Mouse (Mus musculus) cerebellum, postnatal 14 days (tissue): ENCODE results near the gene Stk11.
A peak's percentile ranks its signal among the peaks of the same experiment; 100 is the strongest.

Source experiments
- DNase-seq, 2 experiments: peaks; one replicate each; pipeline ENCODE4 v3.0.0; 2021; ENCODE audit warnings: mixed read lengths in 2 of 2

Stk11 gene

GRCm38 (mm10) chr10:80144864-80145838 lies 29.5 kb downstream of the Stk11 start:
- peak; percentile 86 to 92 for DNase-seq

- DNase-seq, result peak; percentile 54 to 69
Measured at GRCm38 (mm10) chr10:80145896-80146295, 30.3 kb downstream of the Stk11 start.

DNA sequence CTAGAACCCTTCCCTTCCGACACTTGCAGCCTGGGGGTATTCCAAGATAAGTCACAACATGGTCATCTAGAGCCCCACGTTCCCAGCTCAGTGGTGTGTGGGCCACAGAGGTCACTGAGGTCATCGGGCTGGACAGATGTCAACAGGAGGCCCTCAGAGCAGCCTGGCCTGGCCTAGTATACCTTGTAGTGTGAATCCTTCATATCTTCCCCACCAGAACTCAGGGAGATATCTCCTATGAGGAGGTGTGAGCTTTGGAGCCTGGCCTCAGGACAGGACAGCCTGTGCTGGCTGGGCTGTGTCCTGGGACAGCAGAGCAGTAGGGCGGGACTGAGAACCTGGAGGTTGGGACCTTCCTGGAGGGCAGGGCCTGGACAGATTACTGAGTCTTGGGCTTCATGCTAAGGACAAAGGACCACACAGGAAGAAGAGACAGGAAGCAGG lies 31.0 kb downstream of the Stk11 start:
- DNase-seq, result peak in 1 of 2 experiments; percentile 33

- peak in 1 of 2 experiments; percentile 36 for DNase-seq
Measured at GRCm38 (mm10) chr10:80147146-80147718, 31.6 kb downstream of the Stk11 start.

DNA sequence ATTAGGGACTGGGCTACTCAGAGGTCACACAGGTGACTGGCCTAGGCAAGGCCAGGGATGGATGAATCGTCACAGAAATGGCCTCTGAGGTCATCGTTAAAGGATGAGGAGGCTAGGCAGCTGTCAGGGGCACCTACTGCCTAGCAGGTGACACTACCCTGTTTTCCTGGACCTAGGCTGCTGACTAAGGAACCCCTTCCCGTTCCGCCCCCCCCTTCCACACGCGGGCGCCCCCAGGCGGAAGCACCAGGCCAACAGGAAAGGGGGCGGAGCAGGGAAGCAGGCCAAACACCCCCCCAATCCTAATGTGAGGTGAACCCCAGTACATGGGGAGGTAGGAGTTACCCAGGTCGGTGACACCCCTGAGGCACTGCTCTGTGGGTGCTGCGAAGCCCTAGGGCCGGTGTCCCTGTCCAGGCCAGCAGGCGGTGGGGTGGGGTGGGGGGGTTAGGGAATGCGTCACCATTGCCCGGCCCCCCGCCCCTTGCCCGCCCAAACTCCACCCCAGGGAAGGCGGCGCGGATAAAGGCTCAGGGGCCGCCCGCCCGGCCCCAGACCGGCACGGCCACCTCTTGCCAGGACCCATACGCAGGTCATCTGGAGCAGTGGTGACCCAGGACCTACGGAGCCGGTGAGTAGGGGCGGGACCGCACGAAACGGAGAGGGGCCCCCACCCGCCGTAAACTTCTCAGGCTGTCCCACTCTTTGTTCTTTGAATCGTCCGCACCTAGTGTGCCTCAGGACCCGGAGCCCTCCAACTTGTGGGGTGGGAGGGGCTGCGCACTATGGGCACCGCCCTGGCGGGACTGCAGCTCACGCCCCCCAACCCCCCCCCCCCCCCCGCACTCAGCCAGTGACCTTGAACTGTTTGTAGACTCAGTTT lies 32.4 kb downstream of the Stk11 start, which contains the start of gene Midn:
Gene Midn (plus strand): TSS at position 554 of the 883 bp plus-strand sequence.
- peak; percentile 75 to 84 for DNase-seq

DNA sequence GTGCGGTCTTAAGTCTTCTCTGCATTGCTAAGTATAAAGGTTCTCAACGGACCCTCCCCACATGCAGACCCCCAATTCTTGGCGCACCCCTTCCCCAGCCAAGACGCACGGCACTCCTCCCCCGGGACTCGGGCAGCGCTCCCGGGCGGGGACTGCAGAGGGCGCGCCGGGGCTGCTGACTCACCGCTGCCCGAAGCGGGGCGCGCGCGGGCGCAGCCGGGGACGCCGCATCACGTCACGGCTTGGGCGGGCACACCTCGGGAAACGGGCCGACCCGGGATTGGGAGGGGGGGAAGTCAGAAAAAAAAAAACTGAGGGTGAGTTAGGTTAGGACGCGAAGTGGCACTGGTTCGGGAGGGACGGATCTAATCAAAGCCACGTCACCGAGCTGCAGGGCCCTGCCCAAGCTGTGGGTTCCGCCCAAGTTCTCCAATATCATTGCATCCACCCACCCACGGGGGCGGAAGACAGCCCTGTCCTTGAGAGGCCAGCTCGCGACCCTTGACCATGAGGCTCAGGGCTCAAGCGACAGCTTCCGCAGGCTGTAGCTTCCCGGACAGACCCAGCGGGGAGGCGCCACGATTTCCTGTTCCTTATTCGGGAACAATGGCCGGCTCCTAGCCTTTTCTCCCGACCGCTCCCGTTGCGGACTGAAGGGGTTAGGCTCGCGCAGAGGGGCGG lies 33.1 kb downstream of the Stk11 start:
- DNase-seq, result peak; percentile 95 to 97

DNA sequence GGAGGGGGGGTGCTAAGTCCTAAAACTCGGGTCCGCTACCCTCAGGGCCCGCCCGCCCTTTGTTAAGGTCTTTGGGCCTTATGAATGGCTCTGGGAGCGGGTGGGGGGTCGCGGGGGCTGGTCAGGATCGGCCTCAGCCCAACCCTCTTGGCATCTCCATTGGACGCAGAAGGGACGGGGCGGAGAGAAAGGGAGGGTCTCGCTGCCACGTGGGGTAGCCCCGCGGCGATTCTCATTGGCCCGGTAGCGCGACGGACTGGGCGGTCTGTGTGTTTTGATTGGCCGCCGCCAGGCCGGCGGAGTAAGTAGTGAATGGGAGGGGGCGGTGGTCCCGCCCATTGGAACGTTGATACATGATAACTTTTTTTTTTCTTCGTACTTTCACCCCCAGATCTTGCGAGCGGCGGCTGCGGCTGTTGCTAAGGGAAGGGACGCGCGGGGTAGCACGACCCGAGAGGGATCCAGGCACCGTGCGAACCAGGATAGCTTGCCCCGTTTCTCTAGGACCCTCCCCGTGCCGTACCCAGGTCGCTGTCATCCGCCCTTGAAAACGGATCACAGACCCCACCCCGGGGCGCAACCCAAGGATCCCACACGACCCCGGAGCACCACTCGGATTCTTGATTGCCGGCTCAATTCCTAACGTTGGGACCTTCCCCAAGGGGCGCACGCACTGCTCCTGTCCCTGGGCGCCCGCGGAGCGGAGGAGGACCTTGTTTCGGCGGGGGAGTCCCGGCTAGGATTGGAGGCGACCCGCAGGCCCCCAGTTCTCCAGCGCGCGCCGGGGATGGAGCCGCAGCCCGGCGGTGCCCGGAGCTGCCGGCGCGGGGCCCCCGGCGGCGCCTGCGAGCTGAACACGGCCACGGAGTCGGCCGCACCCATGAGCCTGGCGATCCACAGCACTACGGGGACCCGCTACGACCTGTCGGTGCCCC lies 34.0 kb downstream of the Stk11 start:
- DNase-seq, result peak; percentile 98 to 99

DNA sequence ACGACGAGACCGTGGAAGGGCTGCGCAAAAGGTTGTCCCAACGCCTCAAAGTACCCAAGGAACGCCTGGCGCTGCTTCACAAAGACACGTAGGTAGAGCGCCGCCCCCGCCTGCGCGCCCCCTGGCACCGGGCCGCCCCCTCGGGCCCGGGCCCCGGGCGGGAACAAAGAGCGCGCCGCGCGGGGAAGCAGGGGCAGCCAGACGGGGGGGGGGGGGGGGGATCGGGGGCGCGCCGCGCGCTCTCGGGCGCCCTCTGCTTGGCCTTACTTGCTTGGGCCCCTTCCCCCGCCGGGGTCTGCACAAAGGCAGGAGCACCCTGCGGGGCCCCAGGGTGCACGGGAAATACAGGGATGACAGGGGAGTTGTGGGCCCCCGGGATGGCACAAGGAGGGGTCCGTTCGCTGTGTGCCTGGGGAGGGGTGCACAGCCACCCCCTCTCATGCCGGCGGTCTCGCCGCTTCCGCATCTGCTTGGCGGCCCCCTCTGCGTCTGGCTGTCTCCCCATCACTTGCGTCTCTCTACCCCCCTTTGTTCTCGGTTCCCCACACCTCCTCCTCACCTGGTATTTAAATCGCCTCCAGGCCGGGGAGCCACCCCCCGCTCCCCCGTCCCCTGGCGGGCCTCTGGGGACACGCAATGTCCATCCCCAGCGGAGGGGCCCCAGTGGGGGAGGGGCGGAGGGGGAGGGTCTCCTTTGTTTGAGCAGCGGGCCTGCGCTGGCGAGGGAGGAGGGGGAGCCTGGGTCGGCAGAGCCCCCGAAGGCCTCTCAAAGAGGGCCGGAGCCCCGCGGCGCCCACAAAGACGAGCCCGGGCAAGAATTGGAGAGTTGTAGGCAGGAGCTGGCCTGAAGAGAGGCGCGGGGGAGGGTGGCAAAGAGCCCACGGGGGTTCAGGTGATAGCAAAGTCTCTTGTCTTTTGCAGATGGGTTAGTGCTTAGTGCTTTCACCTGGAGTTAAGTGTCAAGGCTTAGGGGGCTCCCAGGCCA lies 34.9 kb downstream of the Stk11 start:
- peak; percentile 80 to 82 for DNase-seq

DNA sequence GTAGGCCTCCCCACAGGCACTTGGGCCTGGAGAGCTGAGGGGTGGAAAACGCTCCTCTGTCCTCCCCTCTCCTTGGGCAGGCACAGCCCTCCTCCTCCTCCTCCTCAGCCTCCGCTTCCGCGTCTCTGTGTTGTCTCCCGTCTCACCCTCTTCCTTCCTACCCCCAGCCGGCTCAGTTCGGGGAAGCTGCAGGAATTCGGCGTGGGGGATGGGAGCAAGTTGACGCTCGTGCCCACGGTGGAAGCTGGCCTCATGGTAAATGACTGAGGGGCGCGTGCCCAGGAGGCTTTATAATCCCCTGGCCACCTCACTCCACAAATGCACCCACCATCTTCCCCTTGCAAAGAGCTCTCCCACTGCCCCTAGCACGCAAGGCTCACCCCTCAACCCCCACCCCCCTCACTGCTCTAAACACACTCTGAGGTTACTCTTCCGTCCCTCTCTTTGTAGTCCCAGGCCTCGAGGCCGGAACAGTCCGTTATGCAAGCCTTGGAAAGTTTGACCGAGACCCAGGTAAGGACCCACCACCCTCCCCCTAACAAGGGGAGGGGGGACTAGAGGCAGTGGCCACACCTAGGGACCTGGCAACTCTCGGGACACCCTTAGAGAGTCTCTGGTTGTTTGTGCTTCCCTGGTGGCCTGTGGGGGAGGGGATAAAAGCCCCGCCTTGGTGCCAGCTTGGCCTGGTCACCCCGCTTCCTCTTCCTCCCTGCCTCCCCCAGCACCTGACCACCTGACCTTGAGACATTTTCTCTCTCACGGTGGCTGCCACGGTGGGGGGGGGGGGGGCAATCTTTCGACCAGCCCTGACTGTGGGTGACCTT lies 35.8 kb downstream of the Stk11 start:
- DNase-seq, result peak; percentile 70 to 79

GRCm38 (mm10) chr10:80152071-80152872 lies 36.7 kb downstream of the Stk11 start:
- DNase-seq, result peak in 1 of 2 experiments; percentile 47

DNA sequence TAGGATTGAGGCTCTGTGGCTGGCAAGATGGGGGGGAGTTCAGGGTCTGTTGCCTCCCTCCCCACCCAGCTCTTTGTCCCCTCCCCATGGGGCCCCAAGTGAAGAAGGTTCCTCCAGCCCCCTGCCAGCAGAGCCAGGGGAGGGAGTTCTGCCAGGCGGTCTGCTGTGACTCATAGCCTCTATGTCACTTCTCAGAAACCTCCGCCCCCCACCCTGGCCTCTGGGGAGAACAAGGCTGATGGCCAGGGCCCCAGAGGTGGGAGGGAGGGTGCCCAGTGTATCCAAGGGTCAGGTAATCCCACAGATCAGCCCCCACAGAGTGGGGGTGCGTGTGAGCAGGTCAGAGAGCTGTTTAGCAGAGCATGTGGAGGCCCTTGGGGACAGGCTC lies 37.3 kb downstream of the Stk11 start:
- peak in 1 of 2 experiments; percentile 38 for DNase-seq

GRCm38 (mm10) chr10:80153713-80154112 lies 38.1 kb downstream of the Stk11 start:
- DNase-seq, result no peak

DNA sequence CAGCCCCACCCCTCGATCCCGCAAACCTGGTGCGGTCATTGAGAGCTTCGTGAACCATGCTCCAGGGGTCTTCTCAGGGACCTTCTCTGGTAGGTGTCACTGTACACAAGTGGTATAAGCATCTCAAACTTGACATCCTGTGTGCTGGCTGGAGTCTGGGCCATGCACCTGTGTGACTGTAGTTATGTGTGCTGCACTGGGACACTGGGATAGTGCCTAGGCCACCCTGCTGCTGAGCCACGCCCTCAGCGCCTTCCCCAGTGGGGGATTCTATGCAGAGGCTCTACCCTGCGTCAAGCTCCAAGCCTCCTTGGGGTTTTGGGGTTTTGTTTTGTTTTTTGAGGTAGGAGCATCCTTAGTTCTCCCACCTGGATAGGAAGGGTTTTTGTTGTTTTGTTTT lies 38.8 kb downstream of the Stk11 start:
- peak in 1 of 2 experiments; percentile 10 for DNase-seq

DNA sequence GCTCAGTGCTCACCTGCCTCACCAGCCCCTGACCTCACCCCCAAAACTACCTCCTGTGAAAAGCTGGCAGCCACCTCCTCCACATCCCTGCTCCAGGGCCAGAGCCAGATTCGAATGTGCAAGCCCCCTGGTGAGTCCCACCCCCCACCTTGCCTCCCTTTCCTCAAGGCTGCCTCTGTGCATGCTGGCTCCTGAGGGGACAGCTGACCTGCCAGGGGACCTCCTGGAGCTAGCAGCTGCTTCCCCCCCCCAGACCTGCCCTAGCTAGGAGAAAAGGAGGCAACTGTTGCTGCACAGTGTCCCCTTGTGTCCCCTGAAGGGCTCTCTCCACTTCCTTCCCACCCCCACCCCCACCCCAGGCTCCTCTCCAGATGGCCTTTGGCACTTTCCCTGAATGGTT lies 39.7 kb downstream of the Stk11 start:
- peak in 1 of 2 experiments; percentile 19 for DNase-seq

DNA sequence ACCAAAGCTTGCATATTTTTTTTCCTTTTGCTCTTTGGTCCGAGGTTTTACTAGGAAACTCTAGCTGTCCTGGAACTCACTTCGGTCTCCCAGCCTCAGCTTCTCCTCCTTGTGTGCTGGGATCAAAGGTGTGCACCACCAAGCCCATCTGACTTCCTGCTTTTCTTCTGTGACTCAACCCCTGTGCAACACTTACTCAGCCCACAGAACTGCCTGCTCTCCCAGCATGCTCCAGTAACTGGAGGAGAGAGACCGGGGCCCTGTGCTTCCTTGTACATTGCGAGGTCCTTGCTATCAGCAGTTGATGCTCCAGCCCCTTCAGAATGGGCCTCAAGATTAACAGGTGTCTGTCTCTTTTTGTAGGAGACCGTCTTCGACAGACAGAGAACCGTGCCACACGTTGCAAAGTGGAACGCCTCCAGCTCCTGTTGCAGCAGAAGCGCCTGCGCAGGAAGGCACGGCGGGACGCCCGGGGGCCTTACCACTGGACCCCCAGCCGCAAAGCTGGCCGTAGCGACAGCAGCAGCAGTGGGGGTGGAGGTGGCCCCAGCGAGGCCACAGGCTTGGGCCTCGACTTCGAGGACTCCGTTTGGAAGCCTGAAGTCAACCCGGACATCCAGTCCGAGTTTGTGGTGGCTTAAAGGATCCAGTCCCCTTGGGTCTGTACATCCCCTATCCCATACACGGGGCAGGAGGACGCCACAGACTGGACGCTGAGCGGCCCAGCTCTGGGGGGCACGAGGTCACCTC lies 40.6 kb downstream of the Stk11 start:
- DNase-seq, result peak in 1 of 2 experiments; percentile 29

DNA sequence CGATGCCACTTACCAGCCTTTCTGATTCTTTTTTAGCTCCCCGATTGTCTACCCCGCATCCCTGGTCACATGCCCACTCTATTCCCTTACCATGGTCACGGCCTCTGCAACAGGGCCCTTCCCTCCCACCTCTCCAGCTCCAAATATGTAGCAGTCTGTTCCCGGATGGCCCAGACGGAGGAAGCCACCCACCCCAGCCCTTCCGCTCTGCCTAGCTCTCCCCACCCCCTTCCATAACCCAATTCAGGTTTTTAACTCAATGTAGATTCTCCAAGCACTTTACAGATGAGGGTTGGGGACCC lies 41.1 kb downstream of the Stk11 start:
- peak in 1 of 2 experiments; percentile 37 for DNase-seq
